Mouse (Mus musculus): Measurements from ENCODE around the gene Clec16a.

Gene Clec16a

GRCm38 (mm10) chr16:10727630-10728029 lies 182.5 kb downstream of the Clec16a start:
- peak; percentile 76 for DNase-seq

GRCm38 (mm10) chr16:10728886-10729285 lies 183.7 kb downstream of the Clec16a start:
- no peak for DNase-seq

- DNase-seq: no peak
These were observed 185.8 kb downstream of the Clec16a start for GRCm38 (mm10) chr16:10730941-10731340.

- no peak for DNase-seq
These were observed 186.6 kb downstream of the Clec16a start for GRCm38 (mm10) chr16:10731785-10732184.

GRCm38 (mm10) chr16:10732421-10732820 lies 187.3 kb downstream of the Clec16a start:
- no peak for DNase-seq

- DNase-seq: peak; percentile 50
These were observed 190.6 kb downstream of the Clec16a start for GRCm38 (mm10) chr16:10735781-10736180.

- DNase-seq: no peak
These were observed 191.2 kb downstream of the Clec16a start for GRCm38 (mm10) chr16:10736364-10736763.

- peak; percentile 76 for DNase-seq
These were observed 192.4 kb downstream of the Clec16a start for GRCm38 (mm10) chr16:10737571-10737970.

GRCm38 (mm10) chr16:10738866-10739265 lies 193.7 kb downstream of the Clec16a start:
- no peak for DNase-seq

GRCm38 (mm10) chr16:10739854-10740398 lies 194.8 kb downstream of the Clec16a start:
- no peak for DNase-seq

- DNase-seq: peak; percentile 51
These were observed 195.9 kb downstream of the Clec16a start for GRCm38 (mm10) chr16:10741082-10741481.

GRCm38 (mm10) chr16:10749226-10749625 lies 204.1 kb downstream of the Clec16a start:
- no peak for DNase-seq

GRCm38 (mm10) chr16:10749824-10750223 lies 204.7 kb downstream of the Clec16a start:
- no peak for DNase-seq

- no peak for DNase-seq
These were observed 209.6 kb downstream of the Clec16a start for GRCm38 (mm10) chr16:10754521-10755296.

- no peak for DNase-seq
These were observed 211.0 kb downstream of the Clec16a start for GRCm38 (mm10) chr16:10756168-10756567.

- DNase-seq: peak; percentile 44
These were observed 216.0 kb downstream of the Clec16a start for GRCm38 (mm10) chr16:10761182-10761581.

- DNase-seq: peak; percentile 60
These were observed 217.5 kb downstream of the Clec16a start for GRCm38 (mm10) chr16:10762569-10763180.

- no peak for DNase-seq
These were observed 218.6 kb downstream of the Clec16a start for GRCm38 (mm10) chr16:10763540-10764264.

GRCm38 (mm10) chr16:10764323-10764722 lies 219.2 kb downstream of the Clec16a start:
- DNase-seq: peak; percentile 69

- DNase-seq: peak; percentile 89
These were observed 222.0 kb downstream of the Clec16a start for GRCm38 (mm10) chr16:10767158-10767557.

- no peak for DNase-seq
These were observed 223.7 kb downstream of the Clec16a start for GRCm38 (mm10) chr16:10768821-10769220.

- DNase-seq: no peak
These were observed 224.5 kb downstream of the Clec16a start for GRCm38 (mm10) chr16:10769661-10770060.
